Mouse (Mus musculus): ENCODE data around the gene Ferd3l. TPM values are rescaled to one million over a fixed set of nuclear protein-coding genes. Genes with fewer than 3 reads are reported as not detected.
A peak's percentile ranks its signal among the peaks of the same experiment; 100 is the strongest.

Ferd3l gene
- total RNA-seq (2021) = not detected
- long read RNA-seq, experiment 1 = 0 reads
- long read RNA-seq, experiment 2 = 0 reads

GRCm38 (mm10) chr12:33928331-33929192, at the start of gene Ferd3l:
Ferd3l (plus strand) TSS chr12:33928425.
- DNase-seq (ENCODE audit: low spot score in 2 of 2) = no peak

GRCm38 (mm10) chr12:33893956-33894355, 34.3 kb upstream of the Ferd3l start:
- DNase-seq (ENCODE audit: low spot score in 2 of 2) = no peak

- no peak for DNase-seq (ENCODE audit: low spot score in 2 of 2)
Measured at GRCm38 (mm10) chr12:33894621-33895020, 33.6 kb upstream of the Ferd3l start.

- DNase-seq (ENCODE audit: low spot score in 2 of 2) = no peak
Measured at GRCm38 (mm10) chr12:33926751-33927150, 1.5 kb upstream of the Ferd3l start.

GRCm38 (mm10) chr12:33927334-33928098, 709 bp upstream of the Ferd3l start:
- DNase-seq (ENCODE audit: low spot score in 2 of 2) = no peak

GRCm38 (mm10) chr12:33952843-33953242, 24.6 kb downstream of the Ferd3l start:
- DNase-seq (ENCODE audit: low spot score in 2 of 2) = no peak

- no peak for DNase-seq (ENCODE audit: low spot score in 2 of 2)
Measured at GRCm38 (mm10) chr12:33954931-33955565, 26.8 kb downstream of the Ferd3l start.

- DNase-seq (ENCODE audit: low spot score in 2 of 2) = no peak
Measured at GRCm38 (mm10) chr12:33955606-33956295, 27.5 kb downstream of the Ferd3l start.

- no peak for DNase-seq (ENCODE audit: low spot score in 2 of 2)
Measured at GRCm38 (mm10) chr12:33956576-33957399, 28.6 kb downstream of the Ferd3l start.

GRCm38 (mm10) chr12:33957400-33958240, 29.4 kb downstream of the Ferd3l start, which contains the start of gene Twist1:
Twist1 (plus strand) TSS chr12:33957671.
- peak in 1 of 2 experiments; percentile 6 for DNase-seq (ENCODE audit: low spot score in 2 of 2)

- DNase-seq (ENCODE audit: low spot score in 2 of 2) = peak in 1 of 2 experiments; percentile 8
Measured at GRCm38 (mm10) chr12:33958241-33959194, 30.3 kb downstream of the Ferd3l start.

- no peak for DNase-seq (ENCODE audit: low spot score in 2 of 2)
Measured at GRCm38 (mm10) chr12:33959206-33959605, 31.0 kb downstream of the Ferd3l start.

- DNase-seq (ENCODE audit: low spot score in 2 of 2) = no peak
Measured at GRCm38 (mm10) chr12:33959846-33960245, 31.6 kb downstream of the Ferd3l start.

- no peak for DNase-seq (ENCODE audit: low spot score in 2 of 2)
Measured at GRCm38 (mm10) chr12:33961013-33961412, 32.8 kb downstream of the Ferd3l start.

- DNase-seq (ENCODE audit: low spot score in 2 of 2) = peak in 1 of 2 experiments; percentile 2
Measured at GRCm38 (mm10) chr12:33962118-33962772, 34.0 kb downstream of the Ferd3l start.

- no peak for DNase-seq (ENCODE audit: low spot score in 2 of 2)
Measured at GRCm38 (mm10) chr12:33962773-33963130, 34.5 kb downstream of the Ferd3l start.

GRCm38 (mm10) chr12:33963671-33964369, 35.6 kb downstream of the Ferd3l start:
- DNase-seq (ENCODE audit: low spot score in 2 of 2) = no peak

Data from left cerebral cortex, adult 18-20 months (tissue).